Mouse (Mus musculus): ENCODE data around the gene Sgip1.

The Sgip1 gene

DNA sequence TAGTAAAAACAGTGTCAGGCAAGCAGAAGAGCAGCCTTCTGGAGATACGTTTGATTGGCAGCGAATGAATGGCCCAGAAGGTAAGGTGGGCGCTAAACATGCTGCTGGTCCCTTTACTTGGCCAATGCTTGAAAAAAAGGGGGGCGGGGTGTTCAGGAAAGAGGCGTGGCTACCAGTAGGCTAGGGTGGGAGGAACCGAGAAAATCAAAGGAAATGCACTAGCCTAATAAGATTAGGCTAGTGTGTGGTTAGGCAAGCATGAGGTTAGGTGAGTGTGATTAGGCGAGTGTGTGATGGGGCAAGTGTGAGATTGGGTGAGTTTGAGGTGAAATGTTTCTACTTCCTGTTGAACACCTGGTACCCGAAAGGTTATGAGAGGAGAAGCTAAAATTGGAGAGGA, at the start of gene Sgip1:
Sgip1 (plus strand) TSS at position 11 of the 400 bp plus-strand sequence.
- DNase-seq, result no peak

- no peak for DNase-seq
Observed at GRCm38 (mm10) chr4:102691402-102691801, 49.7 kb upstream of the Sgip1 start.

DNA sequence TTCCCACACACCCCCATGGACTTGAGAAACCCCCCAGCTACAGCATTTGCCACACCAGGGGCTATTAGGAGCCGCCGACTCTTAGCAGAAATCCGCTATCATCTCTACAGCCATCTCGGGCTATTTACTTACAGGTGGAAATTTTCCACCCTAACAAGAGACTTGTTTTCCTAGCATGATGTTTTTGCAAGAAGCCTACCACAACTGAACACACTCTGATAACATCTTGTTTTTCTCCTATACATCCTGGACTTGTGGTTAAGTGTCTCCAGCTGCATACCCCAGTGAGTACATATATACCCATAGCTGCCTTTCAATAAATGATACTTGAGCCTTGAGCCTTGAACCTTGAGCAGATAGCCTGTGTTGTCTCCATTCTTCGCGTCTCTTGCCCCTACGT, 43.1 kb upstream of the Sgip1 start:
- no peak for DNase-seq

DNA sequence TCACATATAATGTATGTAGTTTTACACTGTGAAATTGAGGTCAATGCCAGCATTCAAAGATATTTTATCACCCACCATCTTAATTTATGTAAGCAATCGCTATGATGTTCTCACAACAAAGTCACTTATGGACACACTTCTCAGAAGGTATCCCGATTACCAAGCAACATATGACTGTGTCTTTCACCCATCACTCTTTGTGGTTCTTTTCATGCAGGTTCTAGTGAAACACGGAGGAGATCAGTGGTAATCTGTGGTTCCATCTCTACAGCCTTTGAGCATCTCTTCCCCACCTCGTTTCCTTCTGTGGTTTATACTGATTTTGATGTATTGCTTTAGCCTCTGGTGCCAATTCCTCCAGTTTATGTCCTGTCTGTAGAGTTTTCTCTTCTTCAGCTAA, 29.4 kb upstream of the Sgip1 start:
- no peak for DNase-seq

- DNase-seq, result no peak
Observed at GRCm38 (mm10) chr4:102715532-102715931, 25.6 kb upstream of the Sgip1 start.

DNA sequence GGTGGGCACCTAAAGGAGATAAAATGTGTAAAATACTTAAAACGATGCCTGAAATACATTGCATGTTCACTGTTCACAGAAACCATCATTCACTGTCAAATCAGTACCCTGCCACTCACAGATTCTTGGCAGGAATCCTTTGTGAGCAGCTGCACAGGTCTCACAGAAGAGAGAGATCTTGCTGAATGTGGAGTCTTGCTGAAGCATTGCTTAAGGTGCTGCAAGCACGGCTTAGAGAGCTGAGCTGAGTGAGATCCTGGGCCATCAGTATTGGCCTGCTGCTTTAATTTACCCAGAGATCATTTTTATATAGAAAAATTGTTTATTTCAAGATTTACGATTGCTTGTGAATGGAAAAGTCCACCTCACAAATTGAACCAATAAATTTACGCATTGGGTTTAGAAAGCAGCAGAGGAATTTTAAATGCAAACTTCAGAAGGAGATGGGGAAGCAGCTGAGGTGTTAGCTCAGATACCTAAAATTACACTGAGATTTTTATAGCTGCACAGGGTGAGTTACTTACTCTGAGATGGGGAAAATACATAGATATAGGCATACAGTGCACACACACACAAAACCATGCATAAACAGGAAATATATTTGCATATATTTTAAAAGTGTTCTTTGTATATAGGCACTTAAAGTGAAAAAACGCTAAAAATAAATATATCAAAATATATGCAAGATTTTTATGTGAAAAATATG, 23.8 kb upstream of the Sgip1 start:
- no peak for DNase-seq

DNA sequence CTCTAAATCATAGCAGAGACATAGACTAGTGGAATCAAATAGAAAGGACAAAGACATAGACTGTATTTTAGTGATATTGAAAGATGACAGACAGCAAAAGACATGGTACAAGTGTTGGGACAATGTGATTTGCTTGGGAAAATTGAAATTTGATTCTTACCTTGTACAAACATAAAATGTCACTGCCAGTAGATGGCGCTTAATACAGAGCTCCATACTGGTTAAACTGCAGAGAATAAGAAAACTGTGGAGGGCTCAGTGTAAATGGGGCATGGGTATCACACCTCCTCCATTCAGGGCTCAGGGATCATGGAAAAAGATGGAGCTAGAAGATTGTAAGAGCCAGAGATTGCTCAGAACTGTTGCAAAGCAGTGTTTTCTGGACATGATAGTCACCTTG, 21.6 kb upstream of the Sgip1 start:
- no peak for DNase-seq

DNA sequence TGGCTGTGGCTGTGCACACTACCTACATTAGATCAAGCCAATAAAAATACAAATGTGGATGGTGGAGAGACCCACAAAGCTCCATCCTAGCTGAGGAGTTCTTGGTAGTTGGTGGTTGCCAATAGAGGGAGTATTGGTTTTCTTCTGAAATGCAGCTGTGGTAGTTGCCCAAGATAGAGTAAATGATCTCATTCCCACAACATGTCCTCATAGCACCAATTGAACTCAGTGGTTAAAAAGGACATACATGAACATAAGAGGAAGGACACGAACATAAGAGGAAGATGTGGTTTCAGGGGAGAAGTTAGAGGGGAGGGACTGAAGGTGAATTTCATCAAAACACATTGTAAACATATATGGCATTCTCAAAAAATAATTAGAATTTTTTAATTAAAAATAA, 21.1 kb upstream of the Sgip1 start:
- no peak for DNase-seq

DNA sequence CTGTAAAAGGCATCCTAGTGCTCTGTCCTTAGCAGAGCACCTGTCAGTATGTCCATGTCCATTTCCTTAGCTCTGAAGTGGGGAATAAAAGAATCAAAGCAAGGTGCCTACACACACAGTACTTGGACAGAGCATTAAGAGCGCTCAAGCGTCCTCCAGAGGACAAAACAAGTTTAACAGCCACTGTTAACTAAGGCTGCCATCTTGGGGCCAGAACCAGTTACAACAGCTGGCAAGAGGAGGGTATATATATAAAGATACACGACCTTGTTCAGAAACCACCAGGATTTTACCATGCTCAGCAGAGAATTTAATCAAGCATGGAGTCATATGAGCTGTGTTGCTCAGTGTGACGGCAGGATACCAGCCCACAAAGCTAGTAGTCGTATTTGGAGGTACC, 16.7 kb upstream of the Sgip1 start:
- no peak for DNase-seq

- DNase-seq, result no peak
Observed at GRCm38 (mm10) chr4:102730976-102731375, 10.1 kb upstream of the Sgip1 start.

- no peak for DNase-seq
Observed at GRCm38 (mm10) chr4:102734022-102734657, 7.0 kb upstream of the Sgip1 start.

- no peak for DNase-seq
Observed at GRCm38 (mm10) chr4:102753334-102754090, 12.4 kb downstream of the Sgip1 start.

DNA sequence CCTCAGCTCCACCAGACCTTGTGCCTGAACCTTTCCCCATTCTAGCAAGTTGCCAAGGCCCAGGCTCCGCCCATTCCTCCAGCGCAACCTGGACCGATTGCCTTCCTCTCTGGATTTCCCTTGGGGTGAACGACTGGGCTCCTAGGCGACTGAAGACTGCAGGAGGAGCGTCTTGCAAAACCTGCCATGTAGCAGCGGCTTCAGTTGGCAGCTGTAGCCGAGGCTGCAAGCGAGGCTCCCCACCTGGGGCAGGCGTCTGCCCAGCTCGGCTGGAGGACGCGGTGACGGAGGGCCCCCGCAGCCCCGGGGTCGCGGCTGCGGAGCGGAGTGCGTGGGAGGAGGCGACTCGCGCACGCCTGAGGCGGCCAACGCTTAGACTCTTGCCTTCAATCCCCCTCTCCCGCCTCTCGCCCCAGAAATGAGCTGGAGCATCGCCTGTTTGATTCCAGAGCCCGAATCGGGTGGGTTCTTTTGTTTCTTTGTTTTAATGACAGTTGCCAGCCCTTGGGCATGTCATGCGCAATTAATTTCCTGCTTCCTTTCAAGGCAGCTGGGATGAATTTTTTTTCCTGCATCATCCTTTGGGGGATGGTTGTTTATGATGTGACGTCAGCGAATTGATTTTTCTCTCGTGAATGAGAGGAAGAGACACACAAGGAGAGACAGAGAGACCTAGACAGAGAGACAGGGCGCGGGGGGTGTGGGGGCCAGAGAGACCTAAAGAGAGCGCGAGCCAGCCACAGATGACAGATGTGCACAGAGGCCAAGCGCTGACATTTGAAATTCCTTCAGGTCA, 18.2 kb downstream of the Sgip1 start:
- DNase-seq, result peak; percentile 57

DNA sequence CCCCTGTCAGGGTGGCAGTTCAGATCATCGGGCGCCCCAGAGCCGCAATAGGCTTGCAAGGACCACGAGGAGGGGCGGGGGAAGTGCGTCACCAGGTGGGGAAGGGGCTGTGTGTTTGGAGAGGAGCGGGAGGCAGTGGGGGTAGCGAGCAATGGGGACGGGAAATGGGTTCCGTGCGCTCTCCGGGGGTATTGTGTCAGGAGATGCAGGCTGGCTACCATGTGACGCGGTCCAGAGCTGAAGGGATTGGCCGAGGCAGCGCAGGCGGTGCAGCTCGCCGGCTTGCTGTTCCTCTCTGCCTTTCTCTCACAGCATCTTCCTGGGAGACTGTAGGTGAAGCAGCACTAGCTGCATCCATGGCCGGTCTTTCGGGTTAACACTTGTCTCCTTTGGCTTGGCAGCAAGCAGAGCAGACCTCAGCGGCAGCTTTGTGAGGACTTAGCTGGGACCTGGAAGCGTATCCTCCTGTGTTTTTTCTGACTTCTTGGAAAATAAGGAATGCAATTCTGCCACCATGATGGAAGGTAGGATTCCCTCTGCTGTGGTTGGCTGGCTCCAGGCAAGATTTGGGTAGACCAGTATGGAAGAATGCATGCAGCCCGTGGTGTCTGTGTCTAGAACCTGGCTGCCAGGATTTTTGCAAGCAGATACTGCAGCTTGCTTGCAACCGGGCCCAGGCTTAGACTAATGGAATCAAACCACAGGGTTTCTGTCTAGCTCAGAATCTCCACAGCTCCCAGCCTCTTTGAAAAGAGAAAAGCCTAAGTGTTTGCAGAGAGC, 19.1 kb downstream of the Sgip1 start:
- peak; percentile 89 for DNase-seq

DNA sequence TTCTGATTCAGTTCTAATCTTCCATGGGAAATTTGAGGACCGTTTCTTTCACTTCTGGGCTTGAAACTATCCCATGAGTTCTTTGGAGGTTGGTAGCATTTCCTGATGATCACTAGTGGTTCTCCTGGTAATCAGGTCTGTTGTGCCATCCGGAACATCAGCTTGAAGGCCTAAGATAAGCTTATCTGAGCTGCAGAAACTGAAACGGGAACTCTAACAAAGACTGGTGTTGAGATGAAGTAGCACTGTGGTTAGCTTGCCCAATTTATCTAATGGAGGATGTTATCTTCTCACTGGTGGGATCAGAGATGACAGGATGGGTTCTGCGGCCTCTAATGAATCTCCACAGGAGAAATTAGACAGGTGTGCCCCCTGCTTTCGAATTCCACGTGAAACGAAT, 21.0 kb downstream of the Sgip1 start:
- no peak for DNase-seq

GRCm38 (mm10) chr4:102769070-102769469, 28.0 kb downstream of the Sgip1 start:
- no peak for DNase-seq

GRCm38 (mm10) chr4:102769936-102770335, 28.8 kb downstream of the Sgip1 start:
- no peak for DNase-seq

GRCm38 (mm10) chr4:102771598-102772357, 30.7 kb downstream of the Sgip1 start:
- no peak for DNase-seq

DNA sequence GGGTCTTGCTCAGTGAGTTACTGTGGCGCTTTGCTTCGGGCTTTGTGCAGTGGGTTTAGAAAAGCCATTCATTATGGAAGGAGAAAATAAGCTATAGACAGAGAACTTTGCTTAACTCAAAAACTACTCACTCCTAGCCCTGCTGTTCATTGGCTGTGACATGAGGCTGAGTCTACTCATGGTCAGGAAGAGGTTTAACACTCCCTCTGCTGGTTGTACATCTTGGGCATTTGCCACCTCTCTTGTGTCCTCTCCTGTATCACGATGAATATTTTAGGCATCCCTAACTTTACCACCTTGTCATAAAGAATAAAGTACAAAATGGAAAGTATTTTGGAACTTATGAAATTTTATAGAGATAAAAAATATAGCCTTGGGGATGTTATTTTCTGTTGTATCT, 32.1 kb downstream of the Sgip1 start:
- no peak for DNase-seq

DNA sequence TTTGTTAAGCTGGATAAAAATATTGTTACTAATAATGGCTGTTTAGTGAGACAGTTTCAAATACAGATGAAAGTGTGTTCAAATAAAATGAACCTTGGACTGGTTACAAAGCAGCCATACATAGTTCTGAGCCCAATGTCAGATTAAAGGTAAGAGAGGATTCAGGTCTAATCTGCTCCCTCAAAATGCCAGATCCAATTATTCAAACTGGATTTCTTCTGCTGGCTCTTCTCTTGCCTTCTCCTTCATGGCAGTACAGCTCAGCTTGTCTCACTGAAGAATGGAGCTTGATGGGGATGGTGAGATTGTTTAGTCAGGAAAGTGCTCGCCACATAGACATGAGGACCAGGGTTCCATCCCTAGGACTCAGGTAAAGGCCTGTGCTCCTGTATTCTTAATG, 32.7 kb downstream of the Sgip1 start:
- no peak for DNase-seq

GRCm38 (mm10) chr4:102774549-102774948, 33.5 kb downstream of the Sgip1 start:
- DNase-seq, result no peak
